Mouse (Mus musculus) testis, postnatal 14 days (tissue): ENCODE measurements at regions not wholly inside any gene's neighbourhood (a gene's known extent, or its start where the extent isn't known, plus 50 kb on each side); places are given as distances from the start of the nearest gene placed in this dataset.
A peak's percentile ranks its signal among the peaks of the same experiment; 100 is the strongest.

Experiments
- DNase-seq: peaks from one replicate; pipeline ENCODE4 v3.0.0; 2021; ENCODE audit warnings: low spot score

DNA sequence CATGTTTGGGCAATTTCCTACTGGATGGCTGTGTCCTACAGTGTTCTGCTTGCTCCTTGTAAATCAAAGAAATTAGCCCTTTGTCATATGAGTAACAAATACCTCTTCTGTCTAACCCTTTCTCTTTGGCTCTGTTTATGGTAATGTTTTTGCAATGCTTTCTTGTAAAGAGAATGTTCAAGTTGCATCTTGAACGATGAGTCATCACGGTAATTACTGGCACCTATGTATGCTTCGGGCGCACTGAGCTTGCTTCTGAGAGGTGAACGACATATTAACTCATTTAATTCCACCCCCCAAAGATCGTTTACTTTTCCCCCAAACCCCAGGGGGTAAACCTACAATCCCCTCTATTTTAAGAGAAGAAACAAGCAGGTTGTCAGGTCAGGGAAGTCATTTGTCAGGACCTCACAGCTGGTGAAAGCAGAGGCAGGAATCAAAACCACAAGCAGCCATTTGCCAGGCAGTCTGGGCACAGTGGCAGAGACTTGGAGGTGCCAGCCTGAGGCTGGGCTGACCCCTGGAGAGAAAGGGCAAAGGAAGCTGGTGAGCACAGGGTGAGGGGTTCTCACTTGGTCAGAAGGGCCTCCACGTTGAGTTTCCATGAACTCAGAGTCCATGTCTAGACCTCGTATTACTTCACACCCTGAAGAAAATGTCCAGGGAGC lies 87.6 kb upstream of the Atp1a1 start:
- DNase-seq: no peak

DNA sequence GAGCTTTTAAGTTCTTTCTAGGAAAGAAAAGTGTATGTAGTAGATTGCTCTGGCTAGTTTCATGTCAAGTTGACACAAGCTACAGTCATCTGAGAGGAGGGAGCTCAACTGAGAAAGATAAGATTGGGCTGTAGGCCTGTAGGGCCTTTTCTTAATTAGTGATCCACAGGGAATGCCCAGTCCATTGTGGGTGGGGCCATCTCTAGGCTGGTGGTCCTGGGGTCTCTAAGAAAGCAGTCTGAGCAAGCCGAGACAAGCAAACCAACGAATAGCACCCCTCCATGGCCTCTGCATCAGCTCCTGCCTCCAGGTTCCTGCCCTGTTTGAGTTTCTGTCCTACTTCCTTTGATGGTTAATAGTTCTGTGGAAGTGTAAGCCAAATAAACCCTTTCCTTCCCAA lies 86.3 kb upstream of the Atp1a1 start:
- DNase-seq: no peak

- no peak for DNase-seq
Observed at GRCm38 (mm10) chr3:101690222-101690621, 85.7 kb upstream of the Atp1a1 start.

DNA sequence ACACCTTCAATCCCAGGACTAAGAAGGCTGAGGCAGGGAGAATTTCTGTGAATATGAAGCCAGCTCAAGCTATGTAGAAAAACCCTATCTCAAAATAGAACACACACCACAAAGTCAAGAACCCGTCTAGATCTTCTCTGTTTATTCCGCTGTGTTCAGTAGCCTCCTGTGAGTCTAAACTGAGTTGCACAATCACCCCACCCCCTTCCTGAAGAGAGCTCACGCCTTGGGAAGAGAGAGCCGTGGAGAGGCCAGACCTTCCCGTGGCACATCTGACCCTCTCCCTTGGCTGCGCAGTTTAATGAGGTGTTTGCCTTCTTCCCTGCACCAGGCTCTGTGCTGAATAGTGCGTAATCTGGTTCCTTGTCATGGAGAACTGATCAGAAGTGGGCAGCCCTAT lies 80.7 kb upstream of the Atp1a1 start:
- DNase-seq: no peak

DNA sequence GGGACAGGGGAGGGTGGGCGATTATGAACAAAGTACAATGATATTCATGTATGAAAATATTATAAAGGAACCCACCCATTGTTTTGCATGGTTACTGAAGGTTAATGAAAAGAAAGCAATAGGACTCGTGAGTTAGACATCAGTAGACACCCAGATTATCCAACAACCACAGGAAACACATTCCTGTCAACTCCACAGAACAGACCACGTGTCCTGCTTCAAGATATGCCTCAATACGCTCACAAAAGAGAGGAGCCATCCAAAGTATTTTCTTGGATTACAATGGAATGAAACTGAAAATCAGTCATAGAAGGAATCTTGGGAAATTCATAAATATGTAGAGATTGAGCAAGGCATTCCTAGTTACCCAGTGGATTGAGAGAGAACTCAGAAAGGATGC lies 68.5 kb upstream of the Atp1a1 start:
- no peak for DNase-seq

DNA sequence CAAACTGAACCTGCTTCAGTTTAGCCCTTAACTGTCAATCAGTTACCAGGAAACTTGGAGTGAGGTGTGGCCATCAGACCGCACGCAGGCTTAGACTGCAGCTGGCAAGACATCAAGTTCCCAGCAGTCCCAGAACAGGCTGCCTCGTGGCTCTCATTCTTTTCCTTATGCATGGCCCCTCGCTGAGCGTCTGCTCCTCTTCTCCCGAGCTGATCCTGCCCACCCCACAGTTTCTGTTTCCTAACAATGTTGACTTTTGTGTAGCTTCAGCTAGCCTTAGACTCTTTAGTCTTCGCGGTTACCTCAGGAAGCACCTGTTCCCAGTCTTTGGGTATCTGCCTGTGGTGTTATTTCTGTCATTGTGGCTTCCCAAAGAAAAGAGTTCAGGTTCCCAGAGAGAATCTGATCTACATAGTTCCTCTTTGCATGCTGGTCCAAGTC lies 66.1 kb upstream of the Atp1a1 start:
- peak; percentile 16 for DNase-seq

DNA sequence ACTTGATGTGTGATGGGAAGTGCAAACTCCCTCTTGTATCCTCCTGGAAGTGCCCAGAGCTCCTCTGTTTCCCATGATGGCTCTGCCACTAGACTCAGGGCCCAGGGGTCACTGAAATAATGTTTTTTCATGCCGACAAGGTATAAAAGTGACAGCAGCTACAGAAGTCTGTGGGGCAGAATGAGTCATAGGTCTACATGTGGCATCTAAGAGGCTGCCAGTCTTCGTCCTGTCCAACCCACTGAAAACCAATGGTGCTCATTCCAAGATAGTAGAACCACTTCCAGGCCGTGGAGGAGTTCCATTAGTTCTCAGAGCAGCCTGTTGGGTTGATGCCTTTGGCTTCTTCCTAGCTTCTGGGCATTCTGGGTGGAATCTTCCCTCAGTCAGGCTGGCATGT lies 65.3 kb upstream of the Atp1a1 start:
- DNase-seq: no peak

- DNase-seq: no peak
Observed at GRCm38 (mm10) chr3:101667767-101668387, 63.4 kb upstream of the Atp1a1 start.

DNA sequence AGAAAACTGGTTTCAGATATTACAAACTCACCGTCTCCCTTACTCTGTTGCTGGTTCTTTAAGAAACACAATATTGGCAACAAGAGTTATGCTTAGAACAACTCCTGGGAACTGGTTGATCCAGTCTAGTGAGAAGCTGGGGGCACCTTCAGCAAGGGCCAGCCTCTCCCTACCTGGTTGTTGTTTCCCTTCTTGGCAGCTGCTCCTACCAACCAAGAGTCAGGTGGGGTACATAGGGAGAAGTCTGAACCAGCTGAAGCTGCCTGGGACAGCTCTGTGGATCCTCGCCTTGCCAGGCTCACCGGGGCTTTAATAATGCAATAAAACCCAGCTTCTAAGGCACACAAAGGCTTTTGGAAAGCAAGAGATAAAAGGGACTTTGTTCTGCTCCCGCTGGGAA lies 62.7 kb upstream of the Atp1a1 start:
- DNase-seq: no peak

- DNase-seq: no peak
Observed at GRCm38 (mm10) chr3:101666583-101666982, 62.1 kb upstream of the Atp1a1 start.

- peak; percentile 46 for DNase-seq
Observed at GRCm38 (mm10) chr3:101661184-101661992, 56.9 kb upstream of the Atp1a1 start.

DNA sequence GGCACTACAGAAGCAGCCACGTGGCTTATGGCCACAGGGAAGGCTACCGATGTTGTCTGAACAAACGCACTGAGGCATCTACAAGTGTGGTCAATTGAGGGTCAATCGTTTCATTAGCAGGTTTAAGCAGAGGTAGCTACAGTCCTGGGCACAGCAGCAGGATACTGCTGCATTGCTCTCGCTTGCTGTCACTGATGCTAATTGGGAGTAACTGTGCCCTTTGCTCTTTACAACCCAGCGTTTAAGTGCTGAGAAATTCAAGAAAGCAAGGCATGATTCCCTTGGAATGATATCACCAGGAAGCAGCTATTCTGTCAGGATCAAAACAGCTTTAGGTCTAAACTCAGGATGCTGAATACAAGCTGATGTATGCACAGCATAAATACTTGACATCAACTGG lies 56.2 kb upstream of the Atp1a1 start:
- DNase-seq: no peak

DNA sequence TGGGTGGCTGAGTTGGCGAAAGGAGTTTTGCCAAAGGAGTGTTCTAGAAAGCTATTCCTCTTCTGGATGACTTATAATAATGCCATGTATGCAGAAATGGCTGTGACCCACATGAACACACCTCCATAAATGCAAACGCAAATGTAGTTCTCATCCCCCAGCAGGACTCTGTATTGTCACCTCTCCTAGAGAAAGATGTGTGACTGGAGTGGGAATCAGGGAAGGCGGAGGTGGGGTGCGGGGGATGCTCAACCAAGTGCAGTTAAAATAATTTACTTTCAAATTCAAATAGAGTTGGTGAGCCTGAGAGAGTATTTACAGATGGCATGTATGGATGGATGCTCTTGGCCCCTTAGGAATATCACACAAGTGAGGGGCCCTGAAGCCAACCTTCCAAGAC lies 55.7 kb upstream of the Atp1a1 start:
- no peak for DNase-seq

- no peak for DNase-seq
Observed at GRCm38 (mm10) chr3:101657979-101658378, 53.5 kb upstream of the Atp1a1 start.

- DNase-seq: no peak
Observed at GRCm38 (mm10) chr3:101654720-101655119, 50.2 kb upstream of the Atp1a1 start.
